Mouse (Mus musculus): ENCODE results near the gene Usf2. TPM values are rescaled to one million over a fixed set of nuclear protein-coding genes. Genes with fewer than 3 reads are reported as not detected.
A peak's percentile ranks its signal among the peaks of the same experiment; 100 is the strongest.

The Usf2 gene
- polyA plus RNA-seq, 1 experiment from 2014 or later: 23.6 TPM

DNA sequence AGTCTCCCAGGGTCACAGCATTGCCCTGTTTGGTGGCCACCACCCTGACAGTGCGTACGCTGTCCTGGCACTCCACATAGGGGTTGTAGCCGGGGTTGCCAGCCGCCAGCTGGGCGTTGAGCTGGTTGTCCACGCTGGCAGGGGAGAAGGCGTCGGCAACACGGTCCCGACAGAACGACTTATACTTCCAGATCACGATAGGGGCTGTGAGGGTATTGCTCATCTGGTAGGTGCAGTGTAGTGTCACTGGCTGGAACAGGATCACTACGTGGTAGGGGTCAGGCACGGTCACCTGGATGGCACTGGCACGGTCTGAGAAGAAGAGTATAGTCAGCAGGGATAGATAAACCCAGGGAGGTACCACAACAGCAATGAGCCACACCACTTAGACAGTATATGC, 15.3 kb upstream of the Usf2 start:
- H3K27ac ChIP-seq: no peak overlapping the region
- H3K4me3 ChIP-seq: peak overlapping the region; percentile 55; the same call in 1 of the 2 replicates
- 91% methylated on average over 15 of the region's 15 CpGs for WGBS
- peaks cover 21% of the 10 kb centered on the region for H3K36me3 ChIP-seq
- peaks cover 21% of the 10 kb centered on the region for H3K27me3 ChIP-seq (ENCODE audit: insufficient read depth, poor library complexity, severe bottlenecking)
- no peak for DNase-seq (ENCODE audit: low spot score)
- H3K9me3 ChIP-seq: no peaks in the 10 kb centered on the region
- H3K4me1 ChIP-seq (replicated peaks): peaks cover 19% of the 10 kb centered on the region

DNA sequence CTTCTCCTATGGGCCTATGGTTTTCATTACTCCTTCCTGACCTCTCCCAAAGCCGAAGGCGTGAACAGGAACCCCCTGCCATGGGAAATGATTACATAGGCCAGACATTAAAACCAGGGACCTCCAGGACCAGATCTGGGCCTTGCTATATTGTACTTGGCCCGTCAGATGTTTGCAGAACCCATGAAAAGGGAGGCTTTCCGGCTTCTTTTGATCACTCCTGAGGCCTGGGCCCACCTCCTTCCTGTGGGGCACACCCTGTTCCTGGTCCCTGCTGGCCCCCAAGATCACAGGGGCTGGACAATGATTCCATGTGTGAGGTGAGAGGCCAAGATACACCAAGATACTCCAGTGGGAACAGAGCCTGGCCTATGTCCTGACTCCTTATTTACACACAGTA, 12.6 kb upstream of the Usf2 start:
- H3K27me3 ChIP-seq (ENCODE audit: insufficient read depth, poor library complexity, severe bottlenecking): peaks cover 21% of the 10 kb centered on the region
- no peak overlapping the region for H3K4me3 ChIP-seq
- peaks cover 23% of the 10 kb centered on the region for H3K4me1 ChIP-seq (replicated peaks)
- peaks cover 28% of the 10 kb centered on the region for H3K36me3 ChIP-seq
- no peak overlapping the region for H3K27ac ChIP-seq
- H3K9me3 ChIP-seq: no peaks in the 10 kb centered on the region
- DNase-seq (ENCODE audit: low spot score): no peak
- 86% methylated on average over 4 of the region's 4 CpGs for WGBS

DNA sequence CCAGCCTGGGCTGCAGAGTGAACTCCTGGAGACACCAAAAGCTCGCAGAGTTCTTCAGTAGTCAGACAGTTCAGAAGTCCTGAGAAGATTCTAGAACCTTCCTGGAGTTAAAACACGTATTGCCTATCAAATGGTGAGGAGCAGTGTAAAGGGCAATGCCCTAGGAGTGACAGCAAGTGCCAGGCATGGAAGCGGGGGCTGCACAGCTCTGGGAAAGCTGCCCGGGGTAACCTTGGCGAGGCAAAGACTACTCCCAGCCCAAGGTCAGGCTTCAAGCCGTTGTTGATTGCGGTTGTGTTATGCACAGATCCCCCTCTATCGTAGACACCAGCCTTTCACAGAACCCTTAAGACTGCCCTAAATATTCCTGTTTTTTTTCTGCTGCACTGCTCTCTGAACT, 12.0 kb upstream of the Usf2 start:
- peaks cover 20% of the 10 kb centered on the region for H3K27me3 ChIP-seq (ENCODE audit: insufficient read depth, poor library complexity, severe bottlenecking)
- no peak overlapping the region for H3K4me3 ChIP-seq
- no peak for DNase-seq (ENCODE audit: low spot score)
- no peak overlapping the region for H3K27ac ChIP-seq
- peaks cover 28% of the 10 kb centered on the region for H3K36me3 ChIP-seq
- H3K4me1 ChIP-seq (replicated peaks): peaks cover 18% of the 10 kb centered on the region
- no peaks in the 10 kb centered on the region for H3K9me3 ChIP-seq
- WGBS: 90% methylated on average over 8 of the region's 8 CpGs

DNA sequence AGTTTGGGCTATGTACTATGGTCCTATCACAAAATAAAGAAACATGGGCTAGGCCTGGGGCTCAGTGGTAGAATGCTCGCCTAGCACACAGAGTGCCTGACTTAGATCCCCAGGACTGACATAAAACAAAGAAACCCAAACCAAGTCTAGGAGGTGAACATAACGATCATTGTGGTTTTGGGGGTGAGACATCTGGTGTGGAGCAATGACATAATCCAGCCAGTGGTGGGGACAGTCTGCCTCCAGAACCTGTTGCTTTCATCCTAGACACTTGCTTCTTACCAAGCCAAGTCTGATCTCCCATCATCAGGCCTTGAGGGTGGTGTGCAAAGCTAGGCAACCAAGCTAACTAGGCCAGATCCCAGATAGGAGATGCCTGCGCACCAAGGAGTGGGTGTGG, 10.1 kb upstream of the Usf2 start:
- Histone ChIP-seq H3K27me3 (ENCODE audit: insufficient read depth, poor library complexity, severe bottlenecking) (peaks cover under 1% of the 10 kb centered on the region; the same call in 1 of the 2 replicates), H3K4me1 (replicated peaks) (0 out of 2 replicates have a peak, but pooled peaks cover 4% of the 10 kb centered on the region), H3K36me3 (peaks cover 33% of the 10 kb centered on the region), H3K4me3 (no peak overlapping the region), H3K27ac (no peak overlapping the region), H3K9me3 (no peaks in the 10 kb centered on the region)
- no peak for DNase-seq (ENCODE audit: low spot score)
- 84% methylated on average over 3 of the region's 3 CpGs for WGBS

DNA sequence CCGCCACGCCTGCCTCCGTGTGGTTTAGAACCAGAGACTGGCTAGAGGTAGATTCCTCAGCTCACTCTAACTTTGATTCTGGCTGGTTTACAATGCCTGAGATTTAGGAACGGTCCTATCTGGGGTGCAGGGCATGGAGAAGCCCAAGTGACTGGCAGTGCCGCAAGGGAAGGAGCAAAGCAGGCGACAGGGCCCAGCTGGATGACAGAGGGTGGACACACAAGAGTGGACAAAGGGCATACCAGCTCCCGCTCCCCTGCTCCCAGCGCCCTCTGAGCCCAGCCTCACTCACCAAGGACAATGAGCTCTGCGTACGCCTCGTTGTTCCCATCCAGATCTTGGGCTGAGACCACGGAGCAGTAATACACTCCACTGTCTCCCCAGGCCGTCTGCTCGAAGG, 9.1 kb upstream of the Usf2 start:
- Histone ChIP-seq H3K27ac (no peak overlapping the region), H3K4me1 (replicated peaks) (0 out of 2 replicates have a peak, but pooled peaks cover 4% of the 10 kb centered on the region), H3K9me3 (no peaks in the 10 kb centered on the region), H3K4me3 (no peak overlapping the region), H3K36me3 (peaks cover 35% of the 10 kb centered on the region), H3K27me3 (ENCODE audit: insufficient read depth, poor library complexity, severe bottlenecking) (no peaks in the 10 kb centered on the region)
- no peak for DNase-seq (ENCODE audit: low spot score)
- 74% methylated on average over 14 of the region's 14 CpGs for WGBS

DNA sequence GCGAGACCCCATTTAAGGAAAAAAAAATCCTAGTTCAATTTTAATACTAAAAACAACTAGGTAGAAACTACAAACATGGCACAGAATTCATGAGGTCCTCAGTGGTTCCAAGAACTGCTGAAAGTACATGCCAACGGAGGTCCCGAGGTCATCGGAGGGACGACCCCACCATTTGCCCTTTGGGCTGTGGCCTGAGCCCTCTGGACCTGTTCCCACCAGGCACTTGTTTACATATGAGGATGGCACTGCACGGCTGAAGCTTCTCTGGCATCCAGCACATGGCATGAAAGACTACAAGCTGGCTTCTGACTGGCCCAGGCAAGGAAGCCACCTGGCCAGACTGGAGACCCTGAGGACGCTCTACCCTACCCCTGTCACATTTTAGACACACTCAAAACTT, 7.8 kb upstream of the Usf2 start:
- H3K9me3 ChIP-seq: no peaks in the 10 kb centered on the region
- no peak overlapping the region for H3K4me3 ChIP-seq
- no peak for DNase-seq (ENCODE audit: low spot score)
- 0 out of 2 replicates have a peak, but pooled peaks cover 4% of the 10 kb centered on the region for H3K4me1 ChIP-seq (replicated peaks)
- H3K36me3 ChIP-seq: peaks cover 42% of the 10 kb centered on the region
- no peak overlapping the region for H3K27ac ChIP-seq
- WGBS: 88% methylated on average over 7 of the region's 7 CpGs
- H3K27me3 ChIP-seq (ENCODE audit: insufficient read depth, poor library complexity, severe bottlenecking): no peaks in the 10 kb centered on the region

DNA sequence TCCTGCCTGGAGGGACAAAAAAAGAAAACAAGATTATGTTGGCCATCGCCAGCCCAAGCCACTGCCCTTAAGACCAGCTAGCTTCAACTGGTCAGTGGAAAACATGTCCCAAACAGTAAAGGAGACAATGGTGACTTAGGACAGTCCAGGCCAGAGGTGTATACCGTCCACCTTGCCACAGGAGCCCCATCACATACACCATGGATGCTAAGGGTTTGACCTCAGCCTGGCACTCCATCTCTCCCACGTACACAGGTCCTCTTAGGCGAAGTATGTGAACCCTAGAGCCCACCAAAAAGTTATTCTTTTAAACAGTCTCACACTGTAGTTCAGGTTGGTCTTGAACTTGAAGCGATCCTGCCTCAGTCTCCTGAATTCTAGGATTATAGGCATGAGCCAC, 6.3 kb upstream of the Usf2 start:
- H3K4me1 ChIP-seq (replicated peaks): peaks cover 17% of the 10 kb centered on the region
- WGBS: 91% methylated on average over 5 of the region's 5 CpGs
- no peaks in the 10 kb centered on the region for H3K9me3 ChIP-seq
- no peaks in the 10 kb centered on the region for H3K27me3 ChIP-seq (ENCODE audit: insufficient read depth, poor library complexity, severe bottlenecking)
- DNase-seq (ENCODE audit: low spot score): no peak
- H3K27ac ChIP-seq: no peak overlapping the region
- peaks cover 45% of the 10 kb centered on the region for H3K36me3 ChIP-seq
- no peak overlapping the region for H3K4me3 ChIP-seq

DNA sequence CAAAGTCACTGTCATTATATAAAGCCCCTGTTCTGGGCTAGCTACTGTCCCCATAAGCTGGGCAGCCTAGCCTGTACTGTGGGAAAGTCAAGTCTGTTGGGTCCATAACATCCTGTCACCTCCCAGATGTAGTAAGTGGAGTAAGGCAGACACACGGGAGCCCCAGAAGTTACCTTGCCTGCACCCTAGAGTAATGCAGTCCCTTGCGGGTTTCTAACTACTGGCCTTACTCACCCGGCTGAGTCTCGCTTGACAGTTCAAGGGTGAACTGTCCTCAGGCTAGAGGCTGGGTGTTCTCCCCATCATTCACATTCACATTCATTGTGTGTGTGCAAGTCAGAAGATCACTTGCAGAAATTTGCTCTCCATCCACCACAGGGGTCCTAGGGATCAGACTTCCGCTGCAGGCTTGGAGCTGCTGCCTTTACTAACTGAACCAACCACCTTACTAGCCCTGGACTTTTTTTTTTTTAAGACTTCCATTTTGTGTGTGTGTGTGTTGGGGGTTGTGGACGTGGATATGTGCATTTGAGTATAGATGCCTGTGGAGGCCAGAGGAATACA, 3.3 kb upstream of the Usf2 start:
- no peak for DNase-seq (ENCODE audit: low spot score)
- WGBS: 90% methylated on average over 6 of the region's 6 CpGs
- peaks cover 24% of the 10 kb centered on the region for H3K4me1 ChIP-seq (replicated peaks)
- no peaks in the 10 kb centered on the region for H3K27me3 ChIP-seq (ENCODE audit: insufficient read depth, poor library complexity, severe bottlenecking)
- H3K9me3 ChIP-seq: no peaks in the 10 kb centered on the region
- H3K36me3 ChIP-seq: peaks cover 45% of the 10 kb centered on the region
- H3K27ac ChIP-seq: no peak overlapping the region
- no peak overlapping the region for H3K4me3 ChIP-seq

DNA sequence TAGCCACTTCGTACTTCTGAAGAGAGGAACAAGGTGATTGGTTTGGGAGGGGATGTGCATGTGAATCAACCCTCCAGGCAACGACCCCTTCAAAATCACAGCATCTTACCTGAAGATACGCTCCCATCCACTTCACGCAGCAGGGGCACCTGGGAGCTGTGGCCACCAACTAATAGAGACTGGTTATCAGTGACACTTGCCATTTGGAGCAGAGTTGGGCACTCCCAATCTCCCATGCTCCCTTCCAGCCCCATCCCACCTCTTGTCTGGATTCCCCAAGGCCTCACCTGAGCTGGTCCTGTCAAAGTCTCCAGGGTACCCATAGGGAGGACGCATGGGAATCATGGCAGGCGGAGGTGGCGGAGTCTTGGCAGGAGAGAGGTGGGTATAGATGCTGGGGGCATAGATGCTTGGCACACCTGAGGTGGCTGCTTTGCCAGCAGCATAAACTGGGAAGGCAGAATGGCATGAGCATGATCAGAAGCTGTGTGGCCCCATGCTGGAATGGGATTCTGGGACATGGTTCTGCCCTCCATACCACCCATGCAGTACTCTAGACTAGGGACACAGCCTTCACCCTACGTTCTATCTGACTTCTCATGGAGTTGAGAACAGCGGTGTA, 2.4 kb upstream of the Usf2 start:
- no peak for DNase-seq (ENCODE audit: low spot score)
- H3K9me3 ChIP-seq: no peaks in the 10 kb centered on the region
- WGBS: 95% methylated on average over 9 of the region's 9 CpGs
- H3K36me3 ChIP-seq: peaks cover 54% of the 10 kb centered on the region
- peak overlapping the region; percentile 99 for H3K27ac ChIP-seq
- no peaks in the 10 kb centered on the region for H3K27me3 ChIP-seq (ENCODE audit: insufficient read depth, poor library complexity, severe bottlenecking)
- no peak overlapping the region for H3K4me3 ChIP-seq
- peaks cover 25% of the 10 kb centered on the region for H3K4me1 ChIP-seq (replicated peaks)

DNA sequence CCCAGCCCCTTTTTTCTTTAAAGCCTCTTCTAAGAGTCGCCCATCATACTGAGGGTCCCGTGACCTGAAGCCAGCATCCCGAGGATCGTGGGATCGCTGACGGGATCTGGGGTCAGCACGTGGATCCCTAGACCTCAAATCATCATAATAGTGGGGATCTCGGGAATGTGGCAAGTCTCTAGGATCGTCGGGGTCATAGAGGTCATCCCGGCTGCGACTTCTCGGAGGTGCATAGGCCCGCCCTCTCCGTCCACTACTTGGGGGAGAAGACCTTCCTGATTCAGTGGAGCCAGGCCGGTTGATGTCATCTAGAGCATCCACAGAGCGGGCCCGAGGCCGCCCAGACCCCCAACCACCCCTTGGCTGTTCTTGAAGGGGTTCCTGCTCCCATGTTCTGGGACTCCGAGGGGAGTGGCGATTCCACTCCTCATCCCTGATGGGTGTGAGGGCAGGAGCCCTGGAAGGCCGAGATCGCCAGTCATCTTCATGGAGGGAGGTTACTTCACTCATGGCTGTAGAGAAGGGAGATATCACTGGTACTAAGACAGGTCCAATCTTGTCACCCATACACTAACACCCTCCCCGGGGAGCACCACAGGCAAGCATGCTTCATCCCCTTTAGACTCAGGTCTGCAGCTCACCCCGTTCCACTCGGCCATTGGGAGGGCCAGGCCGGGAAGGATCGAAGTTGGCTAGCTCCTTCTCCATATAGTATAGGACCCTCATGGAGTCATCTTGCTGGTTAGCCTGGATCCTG, 1.7 kb upstream of the Usf2 start:
- no peak for DNase-seq (ENCODE audit: low spot score)
- Histone ChIP-seq H3K27me3 (ENCODE audit: insufficient read depth, poor library complexity, severe bottlenecking) (no peaks in the 10 kb centered on the region), H3K4me1 (replicated peaks) (peaks cover 25% of the 10 kb centered on the region), H3K4me3 (peak overlapping the region; percentile 93), H3K27ac (peak overlapping the region; percentile 99), H3K9me3 (no peaks in the 10 kb centered on the region), H3K36me3 (peaks cover 61% of the 10 kb centered on the region)
- WGBS: 71% methylated on average over 28 of the region's 28 CpGs

DNA sequence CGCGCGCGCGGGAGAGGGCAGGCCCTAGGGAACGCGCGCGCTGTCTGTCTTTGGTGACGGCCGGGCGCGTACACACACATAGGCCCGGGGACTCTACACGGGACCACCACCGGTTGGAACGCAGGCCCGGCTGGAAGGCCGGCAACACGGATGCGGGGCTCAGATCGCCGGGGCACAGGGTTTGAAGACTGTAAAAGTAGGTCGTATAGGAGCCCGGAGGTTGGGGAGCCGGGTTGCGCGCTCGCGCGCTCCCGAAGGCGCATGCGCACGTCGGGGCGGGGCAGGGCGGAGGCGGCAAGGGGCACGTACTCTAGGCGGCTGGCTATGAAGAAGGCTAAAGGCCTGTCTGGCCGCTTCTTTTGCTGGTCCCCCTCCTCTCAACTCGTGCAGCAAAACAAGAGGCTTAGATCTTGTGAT, 772 bp upstream of the Usf2 start:
- WGBS: under 1% methylated on average over 43 of the region's 43 CpGs
- Histone ChIP-seq H3K27ac (peak overlapping the region; percentile 99), H3K27me3 (ENCODE audit: insufficient read depth, poor library complexity, severe bottlenecking) (no peaks in the 10 kb centered on the region), H3K36me3 (peaks cover 66% of the 10 kb centered on the region), H3K9me3 (no peaks in the 10 kb centered on the region), H3K4me3 (peak overlapping the region; percentile 93), H3K4me1 (replicated peaks) (peaks cover 25% of the 10 kb centered on the region)
- DNase-seq (ENCODE audit: low spot score): peak; percentile 91

DNA sequence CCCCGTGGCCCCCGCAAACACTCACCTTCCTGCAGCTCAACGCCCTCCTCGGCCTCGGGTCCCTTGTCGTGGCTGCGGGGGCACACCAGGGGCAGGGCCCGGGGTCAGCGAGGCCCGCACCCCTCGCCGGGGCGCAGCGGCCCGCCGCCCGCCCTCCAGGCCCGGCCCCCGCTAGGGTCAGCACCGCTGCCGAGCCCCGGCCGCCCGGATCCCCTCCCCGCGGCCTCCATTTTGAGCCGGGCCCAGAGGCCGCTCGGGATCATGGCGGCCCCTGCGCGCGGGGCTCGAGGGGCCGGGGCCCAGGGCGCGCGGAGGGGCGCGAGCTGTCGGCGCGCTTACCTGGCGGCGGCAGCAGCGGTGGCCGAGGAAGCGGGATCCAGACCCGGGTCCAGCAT, 249 bp downstream of the Usf2 start:
- no peaks in the 10 kb centered on the region for H3K9me3 ChIP-seq
- H3K27me3 ChIP-seq (ENCODE audit: insufficient read depth, poor library complexity, severe bottlenecking): no peaks in the 10 kb centered on the region
- DNase-seq (ENCODE audit: low spot score): no peak
- peaks cover 71% of the 10 kb centered on the region for H3K36me3 ChIP-seq
- under 1% methylated on average over 45 of the region's 49 CpGs for WGBS
- H3K4me3 ChIP-seq: peak overlapping the region; percentile 93
- H3K4me1 ChIP-seq (replicated peaks): peaks cover 25% of the 10 kb centered on the region
- peak overlapping the region; percentile 99 for H3K27ac ChIP-seq

Data from hindbrain, embryonic 10.5 days (tissue).